ENCODE assay signal across 15 mouse cellular contexts in genomic region chr9:121304520-121304919, GRCm38 (mm10). TPM values are rescaled to one million over a fixed set of nuclear protein-coding genes. Genes with fewer than 3 reads are reported as not detected.
DNase-seq lines count a peak whose midpoint lies in the region; ATAC-seq and TF ChIP-seq lines count a peak whose summit lies in the region.
"Had no signal": no experiment of that assay in that cellular context is flagged by ENCODE, and none has a peak within 500 bp of the region (broad histone marks: within the 10 kb centered on the region; RNA-seq: fewer than 3 reads in every experiment).

No protein-coding gene starts in this region.

- TF ChIP-seq EP300 in stomach, postnatal 0 days (optimal IDR thresholded peaks at IDR 0.05): no peak

- no peak overlapping the region for H3K9ac ChIP-seq in hindbrain, postnatal 0 days (replicated peaks; ENCODE audit: low read length)
- H3K9ac ChIP-seq in stomach, embryonic 15.5 days: no peak overlapping the region
- H3K9ac ChIP-seq in stomach, postnatal 0 days (ENCODE audit: low read length): no peak overlapping the region
- H3K9ac ChIP-seq: lung, embryonic 15.5 days had no signal

- no peaks in the 10 kb centered on the region for H3K27me3 ChIP-seq in hindbrain, embryonic 10.5 days (ENCODE audit: insufficient read depth, poor library complexity, severe bottlenecking)
- no peaks in the 10 kb centered on the region for H3K27me3 ChIP-seq in hindbrain, postnatal 0 days (ENCODE audit: insufficient read depth, low read length)
- H3K27me3 ChIP-seq in stomach, embryonic 15.5 days (replicated peaks): no peaks in the 10 kb centered on the region
- no peaks in the 10 kb centered on the region for H3K27me3 ChIP-seq in stomach, postnatal 0 days (ENCODE audit: control insufficient read depth, insufficient read depth, low read length)
- H3K27me3 ChIP-seq: lung, embryonic 15.5 days had no signal

- 72% methylated on average over 10 of the region's 10 CpGs for WGBS in hindbrain, embryonic 10.5 days
- 37% methylated on average over 10 of the region's 10 CpGs for WGBS in hindbrain, postnatal 0 days
- 79% methylated on average over 10 of the region's 10 CpGs for WGBS in stomach, embryonic 15.5 days
- 76% methylated on average over 10 of the region's 10 CpGs for WGBS in stomach, postnatal 0 days

- no peak for ATAC-seq in hindbrain, postnatal 0 days
- ATAC-seq in stomach, embryonic 15.5 days (ENCODE audit: insufficient read depth, low FRiP score, low read depth): no peak
- no peak for ATAC-seq in stomach, postnatal 0 days (ENCODE audit: low FRiP score, low TSS enrichment)

- TF ChIP-seq CTCF in hindbrain, postnatal 0 days (IDR thresholded peaks at IDR 0.05; ENCODE audit: low read depth): no peak
- no peak for TF ChIP-seq CTCF in stomach, postnatal 0 days (IDR thresholded peaks at IDR 0.05; ENCODE audit: low read depth)

- peaks cover 20% of the 10 kb centered on the region; the same call in 1 of the 2 replicates for H3K36me3 ChIP-seq in hindbrain, embryonic 10.5 days
- H3K36me3 ChIP-seq in hindbrain, postnatal 0 days (ENCODE audit: insufficient read depth, low read length): no peaks in the 10 kb centered on the region
- no peaks in the 10 kb centered on the region for H3K36me3 ChIP-seq in stomach, embryonic 15.5 days
- peaks cover 2% of the 10 kb centered on the region; the same call in 1 of the 2 replicates for H3K36me3 ChIP-seq in stomach, postnatal 0 days (ENCODE audit: control insufficient read depth, insufficient read depth, low read length)
- H3K36me3 ChIP-seq: lung, embryonic 15.5 days had no signal

- H3K9me3 ChIP-seq in hindbrain, embryonic 10.5 days: no peaks in the 10 kb centered on the region
- H3K9me3 ChIP-seq in hindbrain, postnatal 0 days (ENCODE audit: low read length): no peaks in the 10 kb centered on the region
- no peaks in the 10 kb centered on the region for H3K9me3 ChIP-seq in stomach, embryonic 15.5 days
- no peaks in the 10 kb centered on the region for H3K9me3 ChIP-seq in stomach, postnatal 0 days (ENCODE audit: control insufficient read depth, low read length)
- H3K9me3 ChIP-seq: lung, embryonic 15.5 days had no signal

- H3K4me1 ChIP-seq in hindbrain, embryonic 10.5 days (replicated peaks): peaks cover 82% of the 10 kb centered on the region
- peaks cover 30% of the 10 kb centered on the region for H3K4me1 ChIP-seq in hindbrain, postnatal 0 days (ENCODE audit: insufficient read depth, low read length)
- H3K4me1 ChIP-seq in stomach, embryonic 15.5 days: peaks cover 24% of the 10 kb centered on the region
- H3K4me1 ChIP-seq in stomach, postnatal 0 days (replicated peaks; ENCODE audit: control insufficient read depth, insufficient read depth): peaks cover 3% of the 10 kb centered on the region; the same call in 1 of the 2 replicates

- H3K27ac ChIP-seq in hindbrain, embryonic 10.5 days: peak overlapping the region; percentile 81
- no peak overlapping the region for H3K27ac ChIP-seq in hindbrain, postnatal 0 days
- 0 out of 2 replicates have a peak overlapping the region, but pooled peaks have one; percentile 21 for H3K27ac ChIP-seq in stomach, embryonic 15.5 days
- no peak overlapping the region for H3K27ac ChIP-seq in stomach, postnatal 0 days (replicated peaks)
- H3K27ac ChIP-seq: lung, embryonic 15.5 days had no signal

- no peak overlapping the region for H3K4me3 ChIP-seq in hindbrain, embryonic 10.5 days
- no peak overlapping the region for H3K4me3 ChIP-seq in hindbrain, postnatal 0 days (ENCODE audit: low read length)
- H3K4me3 ChIP-seq in stomach, embryonic 15.5 days (replicated peaks): no peak overlapping the region
- H3K4me3 ChIP-seq in stomach, postnatal 0 days (ENCODE audit: low read depth, low read length): no peak overlapping the region
- H3K4me3 ChIP-seq: lung, embryonic 15.5 days had no signal

- no peak overlapping the region for H3K4me2 ChIP-seq in hindbrain, postnatal 0 days (ENCODE audit: low read depth, low read length)
- H3K4me2 ChIP-seq in stomach, embryonic 15.5 days: no peak overlapping the region
- no peak overlapping the region for H3K4me2 ChIP-seq in stomach, postnatal 0 days (replicated peaks; ENCODE audit: low read depth)
- H3K4me2 ChIP-seq: liver, embryonic 11.5 days; lung, embryonic 15.5 days had no signal

- peak; percentile 26 for DNase-seq in cerebellum, adult 9-11 months
- DNase-seq in cerebellum, adult 9-10 months: no peak
- DNase-seq in hindbrain, embryonic 10.5 days (ENCODE audit: low spot score): no peak
- no peak for DNase-seq in hindbrain, postnatal 0 days (ENCODE audit: low spot score)
- no peak for DNase-seq in stomach, postnatal 0 days (ENCODE audit: low spot score)
- no peak for DNase-seq in thymus, adult 18-20 months
- no peak for DNase-seq in right cerebral cortex, adult 2 months (ENCODE audit: low spot score in 2 of 2)
- DNase-seq: adrenal gland, adult 2 months; cerebellum, adult 18-20 months; heart, postnatal 14 days; left cerebral cortex, postnatal 4 days; thymus, adult 2 months had no signal

RNA-seq across cellular contexts. Expression of gene Trak1, which starts 7.2 kb away (rescaled TPM):
- 24.1 and 33.1 TPM in 2 replicates for polyA plus RNA-seq in hindbrain, embryonic 10.5 days (2016; fragmentation: Nextera tagmentation; extraction: Ambion mirVana)
- 129 and 170 TPM in 2 replicates for total RNA-seq in hindbrain, postnatal 0 days (2014; rRNA removed)
- polyA plus RNA-seq in hindbrain, postnatal 0 days (2015; fragmentation: Nextera tagmentation; extraction: Ambion mirVana): 55.7 and 57.8 TPM in 2 replicates
- polyA plus RNA-seq in stomach, embryonic 15.5 days (2015; fragmentation: Nextera tagmentation; extraction: Ambion mirVana): 20.7 and 21.3 TPM in 2 replicates
- 24.0 and 27.7 TPM in 2 replicates for polyA plus RNA-seq in stomach, postnatal 0 days (2015; fragmentation: Nextera tagmentation; extraction: Ambion mirVana)

RNA-seq across cellular contexts. Expression of gene Ulk4, which starts 27.5 kb away (rescaled TPM):
- polyA plus RNA-seq in hindbrain, embryonic 10.5 days (2016; fragmentation: Nextera tagmentation; extraction: Ambion mirVana): 123 and 131 TPM in 2 replicates
- total RNA-seq in hindbrain, postnatal 0 days (2014; rRNA removed): 8.9 and 20.0 TPM in 2 replicates
- 76.3 and 80.8 TPM in 2 replicates for polyA plus RNA-seq in hindbrain, postnatal 0 days (2015; fragmentation: Nextera tagmentation; extraction: Ambion mirVana)
- polyA plus RNA-seq in stomach, embryonic 15.5 days (2015; fragmentation: Nextera tagmentation; extraction: Ambion mirVana): 153 and 179 TPM in 2 replicates
- 69.3 and 73.3 TPM in 2 replicates for polyA plus RNA-seq in stomach, postnatal 0 days (2015; fragmentation: Nextera tagmentation; extraction: Ambion mirVana)

Comparison
In these comparisons a context has a peak if more than half of its experiments do, and no peak if none do; other contexts are left out.
1. H3K27ac ChIP-seq: peak in hindbrain, embryonic 10.5 days (single experiment) and stomach, embryonic 15.5 days (single experiment); none in hindbrain, postnatal 0 days (single experiment) and stomach, postnatal 0 days (single experiment).